Mouse (Mus musculus): ENCODE measurements around the gene Fip1l1. TPM values are rescaled to one million over a fixed set of nuclear protein-coding genes. Genes with fewer than 3 reads are reported as not detected.

Gene Fip1l1
- total RNA-seq, 2 experiments from 2014 or later, result 59.4 to 62.3 TPM

GRCm38 (mm10) chr5:74610511-74610910, 75.3 kb downstream of the Fip1l1 start:
- no peak for DNase-seq (ENCODE audit: extremely low spot score in 1 of 2, low spot score in 2 of 2)
- intact Hi-C loops (cut with DNase I), result no loop called here

- intact Hi-C loops (cut with DNase I), result no loop called here
- no peak for DNase-seq (ENCODE audit: extremely low spot score in 1 of 2, low spot score in 2 of 2)
Observed at GRCm38 (mm10) chr5:74612713-74613112, 77.5 kb downstream of the Fip1l1 start.

GRCm38 (mm10) chr5:74613491-74614151, 78.4 kb downstream of the Fip1l1 start:
- DNase-seq (ENCODE audit: extremely low spot score in 1 of 2, low spot score in 2 of 2), result peak in 1 of 2 experiments; percentile 16
- intact Hi-C loops (cut with DNase I), result no loop called here

GRCm38 (mm10) chr5:74617816-74618572, 82.7 kb downstream of the Fip1l1 start:
- peak in 1 of 2 experiments; percentile 5 for DNase-seq (ENCODE audit: extremely low spot score in 1 of 2, low spot score in 2 of 2)
- intact Hi-C loops (cut with DNase I), result no loop called here

- DNase-seq (ENCODE audit: extremely low spot score in 1 of 2, low spot score in 2 of 2), result peak in 1 of 2 experiments; percentile 38
- intact Hi-C loops (cut with DNase I), result no loop called here
Observed at GRCm38 (mm10) chr5:74618573-74619059, 83.4 kb downstream of the Fip1l1 start.

GRCm38 (mm10) chr5:74621691-74622470, 86.6 kb downstream of the Fip1l1 start:
- no peak for DNase-seq (ENCODE audit: extremely low spot score in 1 of 2, low spot score in 2 of 2)
- intact Hi-C loops (cut with DNase I), result no loop called here

GRCm38 (mm10) chr5:74623316-74624000, 88.2 kb downstream of the Fip1l1 start:
- DNase-seq (ENCODE audit: extremely low spot score in 1 of 2, low spot score in 2 of 2), result no peak

GRCm38 (mm10) chr5:74624385-74624784, 89.1 kb downstream of the Fip1l1 start:
- no peak for DNase-seq (ENCODE audit: extremely low spot score in 1 of 2, low spot score in 2 of 2)
- intact Hi-C loops (cut with DNase I), result no loop called here

More at GRCm38 (mm10) chr5:74623316-74624000, 88.2 kb downstream of the Fip1l1 start:
- intact Hi-C loops (cut with DNase I), result no loop called here

- no peak for DNase-seq (ENCODE audit: extremely low spot score in 1 of 2, low spot score in 2 of 2)
- intact Hi-C loops (cut with DNase I), result no loop called here
Observed at GRCm38 (mm10) chr5:74628001-74628400, 92.8 kb downstream of the Fip1l1 start.

- intact Hi-C loops (cut with DNase I), result no loop called here
- no peak for DNase-seq (ENCODE audit: extremely low spot score in 1 of 2, low spot score in 2 of 2)
Observed at GRCm38 (mm10) chr5:74632369-74633114, 97.3 kb downstream of the Fip1l1 start.

- intact Hi-C loops (cut with DNase I), result no loop called here
- DNase-seq (ENCODE audit: extremely low spot score in 1 of 2, low spot score in 2 of 2), result no peak
Observed at GRCm38 (mm10) chr5:74633453-74633852, 98.2 kb downstream of the Fip1l1 start.

GRCm38 (mm10) chr5:74634391-74634790, 99.1 kb downstream of the Fip1l1 start:
- intact Hi-C loops (cut with DNase I), result no loop called here
- DNase-seq (ENCODE audit: extremely low spot score in 1 of 2, low spot score in 2 of 2), result no peak

- DNase-seq (ENCODE audit: extremely low spot score in 1 of 2, low spot score in 2 of 2), result peak; percentile 9 to 34
Observed at GRCm38 (mm10) chr5:74639516-74639915, 104.3 kb downstream of the Fip1l1 start.

GRCm38 (mm10) chr5:74640504-74640903, 105.3 kb downstream of the Fip1l1 start:
- intact Hi-C loops (cut with DNase I), result loop anchor here (10.0 kb wide), 1 partner anchor 514 kb away; the partner anchor contains the start of gene Pdgfra
- no peak for DNase-seq (ENCODE audit: extremely low spot score in 1 of 2, low spot score in 2 of 2)

More at GRCm38 (mm10) chr5:74639516-74639915, 104.3 kb downstream of the Fip1l1 start:
- intact Hi-C loops (cut with DNase I), result no loop called here

- intact Hi-C loops (cut with DNase I), result loop anchor here (10.0 kb wide), 1 partner anchor 514 kb away; the partner anchor contains the start of gene Pdgfra
- peak; percentile 11 to 37 for DNase-seq (ENCODE audit: extremely low spot score in 1 of 2, low spot score in 2 of 2)
Observed at GRCm38 (mm10) chr5:74641000-74641399, 105.8 kb downstream of the Fip1l1 start.

GRCm38 (mm10) chr5:74642291-74642690, 107.0 kb downstream of the Fip1l1 start:
- no peak for DNase-seq (ENCODE audit: extremely low spot score in 1 of 2, low spot score in 2 of 2)
- intact Hi-C loops (cut with DNase I), result loop anchor here (10.0 kb wide), 1 partner anchor 513 kb away; the partner anchor contains the start of gene Pdgfra

GRCm38 (mm10) chr5:74647584-74647984, 112.3 kb downstream of the Fip1l1 start:
- intact Hi-C loops (cut with DNase I), result loop anchor here (10.0 kb wide), 1 partner anchor 507 kb away; the partner anchor contains the start of gene Pdgfra
- DNase-seq (ENCODE audit: extremely low spot score in 1 of 2, low spot score in 2 of 2), result no peak

GRCm38 (mm10) chr5:74648216-74648615, 113.0 kb downstream of the Fip1l1 start:
- DNase-seq (ENCODE audit: extremely low spot score in 1 of 2, low spot score in 2 of 2), result no peak

More at GRCm38 (mm10) chr5:74648216-74648615, 113.0 kb downstream of the Fip1l1 start:
- intact Hi-C loops (cut with DNase I), result loop anchor here (10.0 kb wide), 1 partner anchor 507 kb away; the partner anchor contains the start of gene Pdgfra
